Mouse (Mus musculus): ENCODE measurements around the gene Plcb2.

DNA sequence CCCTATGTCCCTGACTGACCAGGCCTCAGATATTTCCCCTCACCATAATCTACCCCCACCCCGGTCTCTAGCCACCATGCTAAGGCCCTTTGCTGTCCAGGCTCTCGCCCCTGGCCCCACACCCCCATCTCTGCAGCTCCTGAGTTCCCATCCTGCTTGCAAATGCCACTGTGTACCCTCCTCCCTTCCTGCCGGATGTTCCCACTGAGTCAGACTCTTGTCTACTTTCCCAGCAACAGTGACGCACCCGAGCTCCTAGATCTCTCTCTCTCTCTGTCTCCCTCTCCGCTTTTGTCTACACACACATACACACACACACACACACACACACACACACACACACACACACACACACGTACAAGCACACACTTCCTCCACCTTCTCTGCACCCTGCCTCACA is 35.2 kb upstream of the Plcb2 start:
- peak; percentile 58; the same call in 1 of the 2 replicates for TF ChIP-seq POLR2A (IDR thresholded peaks at IDR 0.05; ENCODE audit: low read depth, low read length)
- TF ChIP-seq CTCF (IDR thresholded peaks at IDR 0.05; ENCODE audit: borderline replicate concordance, insufficient read depth, low read length), result no peak

Measured in embryonic fibroblast, embryonic 13.5 days (primary cell).